Mouse (Mus musculus): ENCODE measurements at regions not wholly inside any gene's neighbourhood (a gene's known extent, or its start where the extent isn't known, plus 50 kb on each side); places are given as distances from the start of the nearest gene placed in this dataset.
A peak's percentile ranks its signal among the peaks of the same experiment; 100 is the strongest.

GRCm38 (mm10) chr8:102575523-102575922 lies 209.9 kb downstream of the Cdh11 start:
- 51% methylated on average over 8 of the region's 8 CpGs for WGBS
- no peak overlapping the region for H3K4me3 ChIP-seq
- H3K9me3 ChIP-seq: no peaks in the 10 kb centered on the region
- peak; percentile 54; the same call in 1 of the 2 replicates for ATAC-seq (ENCODE audit: low FRiP score, low read depth)
- H3K4me2 ChIP-seq: no peak overlapping the region
- H3K36me3 ChIP-seq: no peaks in the 10 kb centered on the region
- H3K27me3 ChIP-seq: no peaks in the 10 kb centered on the region
- no peak overlapping the region for H3K27ac ChIP-seq (replicated peaks)
- H3K4me1 ChIP-seq (replicated peaks): 0 out of 2 replicates have a peak, but pooled peaks cover 2% of the 10 kb centered on the region
- H3K9ac ChIP-seq: no peak overlapping the region

- 81% methylated on average over 5 of the region's 5 CpGs for WGBS
- Histone ChIP-seq H3K4me1 (replicated peaks) (no peaks in the 10 kb centered on the region), H3K27ac (replicated peaks) (no peak overlapping the region), H3K4me2 (no peak overlapping the region), H3K27me3 (no peaks in the 10 kb centered on the region), H3K9ac (no peak overlapping the region), H3K36me3 (no peaks in the 10 kb centered on the region), H3K4me3 (no peak overlapping the region), H3K9me3 (no peaks in the 10 kb centered on the region)
- no peak for ATAC-seq (ENCODE audit: low FRiP score, low read depth)
Observed at GRCm38 (mm10) chr8:102567779-102568178, 217.7 kb downstream of the Cdh11 start.

- H3K4me2 ChIP-seq: no peak overlapping the region
- ATAC-seq (ENCODE audit: low FRiP score, low read depth): no peak
- 72% methylated on average over 6 of the region's 6 CpGs for WGBS
Observed at GRCm38 (mm10) chr8:102554213-102554612, 231.2 kb downstream of the Cdh11 start.

GRCm38 (mm10) chr8:102553348-102553935 lies 232.0 kb downstream of the Cdh11 start:
- Histone ChIP-seq H3K4me2 (no peak overlapping the region), H3K27ac (replicated peaks) (peak overlapping the region; percentile 4; the same call in 1 of the 2 replicates), H3K36me3 (no peaks in the 10 kb centered on the region), H3K27me3 (no peaks in the 10 kb centered on the region), H3K9ac (no peak overlapping the region), H3K4me3 (no peak overlapping the region), H3K4me1 (replicated peaks) (0 out of 2 replicates have a peak, but pooled peaks cover 6% of the 10 kb centered on the region), H3K9me3 (no peaks in the 10 kb centered on the region)
- ATAC-seq (ENCODE audit: low FRiP score, low read depth): no peak
- 38% methylated on average over 9 of the region's 9 CpGs for WGBS

More at GRCm38 (mm10) chr8:102554213-102554612, 231.2 kb downstream of the Cdh11 start:
- H3K4me3 ChIP-seq: no peak overlapping the region
- H3K27ac ChIP-seq (replicated peaks): no peak overlapping the region
- H3K36me3 ChIP-seq: no peaks in the 10 kb centered on the region
- no peak overlapping the region for H3K9ac ChIP-seq
- H3K9me3 ChIP-seq: no peaks in the 10 kb centered on the region
- no peaks in the 10 kb centered on the region for H3K27me3 ChIP-seq
- 0 out of 2 replicates have a peak, but pooled peaks cover 6% of the 10 kb centered on the region for H3K4me1 ChIP-seq (replicated peaks)

- Histone ChIP-seq H3K4me1 (replicated peaks) (no peaks in the 10 kb centered on the region), H3K4me2 (no peak overlapping the region), H3K36me3 (no peaks in the 10 kb centered on the region), H3K4me3 (no peak overlapping the region), H3K27ac (replicated peaks) (no peak overlapping the region), H3K9me3 (no peaks in the 10 kb centered on the region), H3K9ac (no peak overlapping the region), H3K27me3 (no peaks in the 10 kb centered on the region)
- ATAC-seq (ENCODE audit: low FRiP score, low read depth): no peak
- 71% methylated on average over 3 of the region's 3 CpGs for WGBS
Observed at GRCm38 (mm10) chr8:102538886-102539285, 246.6 kb downstream of the Cdh11 start.

GRCm38 (mm10) chr8:102538068-102538467 lies 247.4 kb downstream of the Cdh11 start:
- ATAC-seq (ENCODE audit: low FRiP score, low read depth): no peak
- 44% methylated on average over 3 of the region's 3 CpGs for WGBS
- H3K4me1 ChIP-seq (replicated peaks): no peaks in the 10 kb centered on the region

GRCm38 (mm10) chr8:102518446-102518845 lies 267.0 kb downstream of the Cdh11 start:
- Histone ChIP-seq H3K27ac (replicated peaks) (no peak overlapping the region), H3K27me3 (no peaks in the 10 kb centered on the region), H3K9me3 (no peaks in the 10 kb centered on the region), H3K4me1 (replicated peaks) (no peaks in the 10 kb centered on the region), H3K4me2 (no peak overlapping the region), H3K36me3 (no peaks in the 10 kb centered on the region), H3K4me3 (no peak overlapping the region), H3K9ac (no peak overlapping the region)
- no peak for ATAC-seq (ENCODE audit: low FRiP score, low read depth)

More at GRCm38 (mm10) chr8:102538068-102538467, 247.4 kb downstream of the Cdh11 start:
- Histone ChIP-seq H3K27ac (replicated peaks) (no peak overlapping the region), H3K9ac (no peak overlapping the region), H3K27me3 (no peaks in the 10 kb centered on the region), H3K9me3 (no peaks in the 10 kb centered on the region), H3K36me3 (no peaks in the 10 kb centered on the region), H3K4me2 (no peak overlapping the region), H3K4me3 (no peak overlapping the region)

- Histone ChIP-seq H3K27me3 (no peaks in the 10 kb centered on the region), H3K4me1 (replicated peaks) (no peaks in the 10 kb centered on the region), H3K36me3 (no peaks in the 10 kb centered on the region), H3K4me3 (no peak overlapping the region), H3K4me2 (no peak overlapping the region), H3K9ac (no peak overlapping the region), H3K9me3 (no peaks in the 10 kb centered on the region), H3K27ac (replicated peaks) (no peak overlapping the region)
- ATAC-seq (ENCODE audit: low FRiP score, low read depth): no peak
Observed at GRCm38 (mm10) chr8:102515748-102516147, 269.7 kb downstream of the Cdh11 start.

GRCm38 (mm10) chr8:102514805-102515424 lies 270.5 kb downstream of the Cdh11 start:
- H3K27ac ChIP-seq (replicated peaks): no peak overlapping the region
- H3K4me2 ChIP-seq: no peak overlapping the region
- H3K36me3 ChIP-seq: no peaks in the 10 kb centered on the region
- WGBS: 49% methylated on average over 2 of the region's 2 CpGs
- no peaks in the 10 kb centered on the region for H3K27me3 ChIP-seq
- no peak overlapping the region for H3K4me3 ChIP-seq
- no peak for ATAC-seq (ENCODE audit: low FRiP score, low read depth)
- no peaks in the 10 kb centered on the region for H3K4me1 ChIP-seq (replicated peaks)
- no peaks in the 10 kb centered on the region for H3K9me3 ChIP-seq
- no peak overlapping the region for H3K9ac ChIP-seq

GRCm38 (mm10) chr8:102500751-102501150 lies 284.7 kb downstream of the Cdh11 start:
- no peaks in the 10 kb centered on the region for H3K36me3 ChIP-seq
- no peak for ATAC-seq (ENCODE audit: low FRiP score, low read depth)
- 90% methylated on average over 4 of the region's 4 CpGs for WGBS
- H3K9me3 ChIP-seq: no peaks in the 10 kb centered on the region
- no peak overlapping the region for H3K27ac ChIP-seq (replicated peaks)
- H3K9ac ChIP-seq: no peak overlapping the region
- H3K4me2 ChIP-seq: no peak overlapping the region
- no peak overlapping the region for H3K4me3 ChIP-seq
- no peaks in the 10 kb centered on the region for H3K27me3 ChIP-seq
- no peaks in the 10 kb centered on the region for H3K4me1 ChIP-seq (replicated peaks)

GRCm38 (mm10) chr8:102500202-102500601 lies 285.2 kb downstream of the Cdh11 start:
- H3K27ac ChIP-seq (replicated peaks): no peak overlapping the region
- WGBS: 93% methylated on average over 3 of the region's 3 CpGs
- no peaks in the 10 kb centered on the region for H3K27me3 ChIP-seq
- no peak overlapping the region for H3K9ac ChIP-seq
- no peaks in the 10 kb centered on the region for H3K9me3 ChIP-seq
- H3K4me3 ChIP-seq: no peak overlapping the region
- no peaks in the 10 kb centered on the region for H3K4me1 ChIP-seq (replicated peaks)
- no peak for ATAC-seq (ENCODE audit: low FRiP score, low read depth)
- H3K36me3 ChIP-seq: no peaks in the 10 kb centered on the region
- H3K4me2 ChIP-seq: no peak overlapping the region

GRCm38 (mm10) chr8:102499091-102499490 lies 286.4 kb downstream of the Cdh11 start:
- no peaks in the 10 kb centered on the region for H3K4me1 ChIP-seq (replicated peaks)
- no peaks in the 10 kb centered on the region for H3K36me3 ChIP-seq
- no peak overlapping the region for H3K4me2 ChIP-seq
- no peaks in the 10 kb centered on the region for H3K27me3 ChIP-seq
- H3K9ac ChIP-seq: no peak overlapping the region
- WGBS: 50% methylated on average over 4 of the region's 4 CpGs
- no peaks in the 10 kb centered on the region for H3K9me3 ChIP-seq
- H3K27ac ChIP-seq (replicated peaks): no peak overlapping the region
- no peak for ATAC-seq (ENCODE audit: low FRiP score, low read depth)
- H3K4me3 ChIP-seq: no peak overlapping the region

GRCm38 (mm10) chr8:102497160-102497559 lies 288.3 kb downstream of the Cdh11 start:
- ATAC-seq (ENCODE audit: low FRiP score, low read depth): no peak
- Histone ChIP-seq H3K4me3 (no peak overlapping the region), H3K9me3 (no peaks in the 10 kb centered on the region), H3K27ac (replicated peaks) (no peak overlapping the region), H3K4me1 (replicated peaks) (no peaks in the 10 kb centered on the region), H3K36me3 (no peaks in the 10 kb centered on the region), H3K9ac (no peak overlapping the region), H3K4me2 (no peak overlapping the region), H3K27me3 (no peaks in the 10 kb centered on the region)
- 81% methylated on average over 5 of the region's 5 CpGs for WGBS
